Mouse (Mus musculus) liver, postnatal 0 days (tissue): ENCODE results near the gene Pnlip.

Experiments used
- CTCF ChIP-seq: sonication (generic); IDR thresholded peaks from 2 replicates; pipeline ENCODE4 v1.5.1; 2016; ENCODE audit warnings: antibody characterized with exemption, low read depth
- EP300 ChIP-seq: IDR thresholded peaks from 2 replicates; pipeline ENCODE4 v1.6.1; 2016; ENCODE audit warnings: antibody characterized with exemption, low read depth, mild to moderate bottlenecking

GRCm38 (mm10) chr19:58663317-58663716 lies 11.0 kb downstream of the Pnlip start:
- no peak for TF ChIP-seq CTCF
- TF ChIP-seq EP300 = no peak
